Mouse (Mus musculus) bone marrow, adult 2 months (tissue): Measurements from ENCODE around the gene S100a6.

Source experiments
- CTCF ChIP-seq: fragments of 200-500 bp; IDR thresholded peaks from 2 replicates; pipeline ENCODE4 v1.5.1; 2011; ENCODE audit warnings: low read length, control low read depth; ENCODE audit not compliant: control insufficient read depth, insufficient read depth
- POLR2A ChIP-seq: fragments of 200-500 bp; IDR thresholded peaks from 2 replicates; pipeline ENCODE4 v1.6.1; 2011; ENCODE audit warnings: low read depth, mild to moderate bottlenecking, control low read depth, low read length, borderline replicate concordance; ENCODE audit not compliant: control insufficient read depth

DNA sequence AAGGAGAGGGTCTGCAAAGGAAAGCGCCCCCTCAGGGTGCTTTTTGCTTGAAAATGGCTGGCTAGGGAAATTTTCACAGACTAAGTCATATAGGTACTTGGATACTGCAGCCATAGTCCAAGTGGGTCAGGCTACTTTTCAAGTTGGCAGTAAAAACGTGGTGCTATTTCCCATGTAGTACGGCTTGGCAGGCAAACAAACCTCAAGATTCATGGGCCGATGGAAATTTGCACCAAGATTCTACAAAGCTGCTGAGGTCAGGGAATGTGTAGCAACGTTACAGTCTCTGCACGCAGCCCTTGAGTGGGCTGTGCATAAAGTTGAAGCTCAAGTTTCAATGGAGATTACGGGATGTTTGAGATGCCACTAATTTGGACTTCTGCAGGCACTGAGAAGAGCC is 33.2 kb upstream of the S100a6 start:
- TF ChIP-seq CTCF (no peak), POLR2A (no peak)
